Mouse (Mus musculus): ENCODE measurements around the gene Tspan14. TPM values are rescaled to one million over a fixed set of nuclear protein-coding genes. Genes with fewer than 3 reads are reported as not detected.

Tspan14 gene
- polyA plus RNA-seq, 1 experiment from 2014 or later, result 101 TPM

DNA sequence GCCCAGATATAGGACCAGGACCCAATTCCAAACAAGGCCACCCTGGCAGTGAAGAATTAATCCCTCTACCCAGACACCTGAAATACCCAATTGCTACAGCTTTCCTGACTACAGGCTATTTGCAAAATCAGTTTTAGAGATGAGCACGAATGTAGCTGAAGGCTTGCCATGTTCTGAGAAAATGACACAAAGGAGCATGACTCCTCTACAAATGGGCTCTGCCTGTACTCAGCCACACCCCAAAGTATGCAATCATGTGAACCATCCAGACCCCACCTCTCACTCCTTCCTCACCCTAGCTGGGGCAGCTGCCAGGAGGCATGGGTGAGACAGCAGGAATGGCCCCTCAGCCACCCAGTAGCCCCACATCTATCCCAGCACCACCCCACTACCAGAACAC lies 31.1 kb downstream of the Tspan14 start:
- DNase-seq (ENCODE audit: low spot score), result no peak
- Histone ChIP-seq H3K27me3 (replicated peaks; ENCODE audit: control insufficient read depth, insufficient read depth, low read length) (no peaks in the 10 kb centered on the region), H3K4me1 (ENCODE audit: control insufficient read depth, insufficient read depth, low read length) (peaks cover 16% of the 10 kb centered on the region), H3K36me3 (ENCODE audit: control insufficient read depth, insufficient read depth, low read length) (0 out of 2 replicates have a peak, but pooled peaks cover 3% of the 10 kb centered on the region), H3K4me3 (ENCODE audit: low read depth, low read length) (no peak overlapping the region), H3K27ac (ENCODE audit: low read depth, low read length) (no peak overlapping the region), H3K4me2 (ENCODE audit: low read length) (no peak overlapping the region), H3K9ac (ENCODE audit: low read length) (no peak overlapping the region), H3K9me3 (replicated peaks; ENCODE audit: control insufficient read depth, low read length) (no peaks in the 10 kb centered on the region)
- ATAC-seq, result no peak
- 89% methylated on average over 1 of the region's 1 CpGs for WGBS

DNA sequence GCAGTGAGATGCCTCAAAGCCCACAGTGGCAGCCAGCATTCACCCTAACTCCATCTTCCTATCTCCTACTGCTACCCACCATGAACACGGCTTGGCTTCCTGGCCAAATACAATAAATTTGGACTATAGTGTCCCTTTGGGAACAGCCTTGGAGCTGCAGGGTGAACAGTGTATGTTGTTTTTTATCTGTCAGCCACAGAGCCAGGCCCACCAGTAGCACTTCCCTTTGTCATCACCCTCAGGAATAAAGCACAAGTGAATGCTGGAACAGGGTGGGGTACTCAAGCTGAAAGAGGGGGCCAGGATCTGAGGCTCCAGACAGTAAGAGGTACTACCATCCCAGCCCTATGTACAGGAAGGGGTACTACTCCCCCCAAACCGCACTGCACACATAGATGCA lies 31.6 kb downstream of the Tspan14 start:
- H3K27me3 ChIP-seq (replicated peaks; ENCODE audit: control insufficient read depth, insufficient read depth, low read length), result no peaks in the 10 kb centered on the region
- no peak for DNase-seq (ENCODE audit: low spot score)
- H3K36me3 ChIP-seq (ENCODE audit: control insufficient read depth, insufficient read depth, low read length), result 0 out of 2 replicates have a peak, but pooled peaks cover 3% of the 10 kb centered on the region
- H3K4me3 ChIP-seq (ENCODE audit: low read depth, low read length), result no peak overlapping the region
- H3K9ac ChIP-seq (ENCODE audit: low read length), result no peak overlapping the region
- WGBS, result 86% methylated on average over 2 of the region's 2 CpGs
- no peak overlapping the region for H3K4me2 ChIP-seq (ENCODE audit: low read length)
- H3K9me3 ChIP-seq (replicated peaks; ENCODE audit: control insufficient read depth, low read length), result no peaks in the 10 kb centered on the region
- no peak overlapping the region for H3K27ac ChIP-seq (ENCODE audit: low read depth, low read length)
- peaks cover 18% of the 10 kb centered on the region for H3K4me1 ChIP-seq (ENCODE audit: control insufficient read depth, insufficient read depth, low read length)
- ATAC-seq, result no peak

DNA sequence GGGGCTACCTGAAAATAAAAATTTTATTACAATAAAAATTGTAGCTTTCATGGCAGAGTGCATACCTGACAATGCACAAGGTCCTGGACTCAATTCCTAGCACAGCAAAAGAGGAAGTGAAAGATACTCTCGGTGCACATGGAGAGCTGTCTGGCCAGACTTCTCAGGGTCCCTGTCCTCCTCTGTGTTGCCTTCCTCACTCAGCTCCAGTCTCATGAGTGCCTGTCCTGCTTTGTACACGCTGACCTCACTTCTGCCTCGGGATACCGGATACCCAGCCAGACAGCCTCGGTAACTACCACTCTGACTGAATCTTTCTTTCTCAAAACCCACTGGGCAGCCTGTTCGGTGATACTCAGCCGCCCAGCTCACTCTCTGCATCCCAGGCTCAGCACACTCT lies 33.3 kb downstream of the Tspan14 start:
- no peaks in the 10 kb centered on the region for H3K27me3 ChIP-seq (replicated peaks; ENCODE audit: control insufficient read depth, insufficient read depth, low read length)
- 88% methylated on average over 7 of the region's 7 CpGs for WGBS
- no peak for ATAC-seq
- no peak for DNase-seq (ENCODE audit: low spot score)
- H3K4me1 ChIP-seq (ENCODE audit: control insufficient read depth, insufficient read depth, low read length), result peaks cover 20% of the 10 kb centered on the region
- 0 out of 2 replicates have a peak, but pooled peaks cover 3% of the 10 kb centered on the region for H3K36me3 ChIP-seq (ENCODE audit: control insufficient read depth, insufficient read depth, low read length)
- no peak overlapping the region for H3K9ac ChIP-seq (ENCODE audit: low read length)
- no peak overlapping the region for H3K4me2 ChIP-seq (ENCODE audit: low read length)
- H3K4me3 ChIP-seq (ENCODE audit: low read depth, low read length), result no peak overlapping the region
- no peak overlapping the region for H3K27ac ChIP-seq (ENCODE audit: low read depth, low read length)
- no peaks in the 10 kb centered on the region for H3K9me3 ChIP-seq (replicated peaks; ENCODE audit: control insufficient read depth, low read length)

DNA sequence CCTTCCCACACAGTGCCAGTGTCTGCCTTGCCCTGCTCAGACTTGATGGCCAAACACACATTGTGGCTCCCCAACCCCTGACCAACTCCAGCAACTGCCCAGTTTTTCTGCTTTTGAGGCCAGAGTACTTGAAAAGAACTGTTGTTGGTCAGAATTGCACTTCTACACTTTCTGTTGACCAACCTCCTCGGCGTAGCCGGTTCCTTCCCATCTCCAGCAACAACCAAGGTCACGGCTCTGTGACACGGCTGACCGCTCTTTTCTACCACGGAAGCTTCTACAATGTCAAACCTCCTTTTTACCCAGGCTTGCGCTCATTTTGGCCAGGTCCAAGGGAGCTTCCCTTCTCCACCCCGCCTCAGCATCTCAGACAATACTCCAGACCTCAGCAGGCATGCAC lies 34.4 kb downstream of the Tspan14 start:
- H3K9ac ChIP-seq (ENCODE audit: low read length), result no peak overlapping the region
- 96% methylated on average over 9 of the region's 9 CpGs for WGBS
- peaks cover 20% of the 10 kb centered on the region for H3K4me1 ChIP-seq (ENCODE audit: control insufficient read depth, insufficient read depth, low read length)
- H3K4me2 ChIP-seq (ENCODE audit: low read length), result no peak overlapping the region
- DNase-seq (ENCODE audit: low spot score) (no peak), ATAC-seq (no peak)
- no peak overlapping the region for H3K4me3 ChIP-seq (ENCODE audit: low read depth, low read length)
- no peaks in the 10 kb centered on the region for H3K27me3 ChIP-seq (replicated peaks; ENCODE audit: control insufficient read depth, insufficient read depth, low read length)
- no peak overlapping the region for H3K27ac ChIP-seq (ENCODE audit: low read depth, low read length)
- 0 out of 2 replicates have a peak, but pooled peaks cover 3% of the 10 kb centered on the region for H3K36me3 ChIP-seq (ENCODE audit: control insufficient read depth, insufficient read depth, low read length)
- no peaks in the 10 kb centered on the region for H3K9me3 ChIP-seq (replicated peaks; ENCODE audit: control insufficient read depth, low read length)

DNA sequence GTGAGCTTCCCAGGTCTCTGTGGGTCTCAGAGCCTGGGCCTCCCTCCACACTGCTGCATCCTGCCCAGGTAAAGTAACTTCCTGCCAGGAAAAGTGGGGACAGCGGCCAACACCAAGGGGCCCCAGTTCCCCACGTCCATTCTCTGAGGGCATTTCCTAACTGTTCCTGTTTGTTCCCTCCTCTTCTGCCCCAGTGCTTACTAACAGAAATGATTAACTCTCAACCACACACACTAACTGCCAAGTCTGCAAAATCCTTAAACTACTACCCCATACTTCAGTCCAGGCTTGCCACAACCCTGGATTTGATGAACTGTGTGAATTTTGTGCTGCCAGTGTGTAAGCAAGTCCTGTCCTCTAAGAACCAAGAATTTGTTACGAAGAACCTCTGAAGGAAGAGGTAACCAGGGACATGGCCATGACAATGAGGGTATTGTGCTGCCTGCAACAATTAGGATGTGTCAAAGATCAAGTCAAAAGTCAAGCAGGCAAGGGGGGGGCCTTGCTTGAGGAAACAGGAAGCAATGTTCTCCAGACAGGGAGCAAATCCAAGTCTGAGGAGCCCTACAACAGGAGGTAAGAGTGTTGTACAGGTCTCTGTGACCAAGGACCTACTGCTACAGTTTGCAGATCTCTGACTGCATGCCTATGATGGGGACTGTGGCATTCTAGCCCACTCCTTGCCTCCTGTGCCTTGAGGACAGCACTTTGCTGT lies 35.3 kb downstream of the Tspan14 start:
- 42% methylated on average over 3 of the region's 3 CpGs for WGBS
- H3K4me2 ChIP-seq (ENCODE audit: low read length), result no peak overlapping the region
- H3K36me3 ChIP-seq (ENCODE audit: control insufficient read depth, insufficient read depth, low read length), result no peaks in the 10 kb centered on the region
- DNase-seq (ENCODE audit: low spot score), result no peak
- no peaks in the 10 kb centered on the region for H3K9me3 ChIP-seq (replicated peaks; ENCODE audit: control insufficient read depth, low read length)
- H3K4me3 ChIP-seq (ENCODE audit: low read depth, low read length), result no peak overlapping the region
- peaks cover 20% of the 10 kb centered on the region for H3K4me1 ChIP-seq (ENCODE audit: control insufficient read depth, insufficient read depth, low read length)
- H3K27me3 ChIP-seq (replicated peaks; ENCODE audit: control insufficient read depth, insufficient read depth, low read length), result no peaks in the 10 kb centered on the region
- no peak for ATAC-seq
- H3K27ac ChIP-seq (ENCODE audit: low read depth, low read length), result no peak overlapping the region
- H3K9ac ChIP-seq (ENCODE audit: low read length), result no peak overlapping the region

DNA sequence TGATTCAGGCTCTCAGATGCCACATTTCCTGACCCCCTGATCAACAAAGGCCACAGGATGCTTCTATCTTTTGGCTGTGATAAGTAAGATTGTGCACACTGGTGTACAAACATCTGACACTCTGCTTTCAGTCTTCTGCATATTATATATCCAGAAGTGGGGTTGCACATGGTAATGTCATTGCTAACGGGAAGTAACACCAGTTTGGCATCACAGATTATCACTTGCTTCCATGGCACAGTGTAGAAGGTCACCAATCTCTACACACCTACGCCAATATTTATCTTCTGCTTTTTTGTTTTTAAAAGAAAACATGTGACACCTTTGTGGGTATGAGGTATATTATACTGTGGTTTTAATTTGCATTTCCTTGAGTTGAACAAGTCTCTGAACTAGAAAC lies 36.7 kb downstream of the Tspan14 start:
- 95% methylated on average over 2 of the region's 2 CpGs for WGBS
- Histone ChIP-seq H3K36me3 (ENCODE audit: control insufficient read depth, insufficient read depth, low read length) (peaks cover 4% of the 10 kb centered on the region; the same call in 1 of the 2 replicates), H3K9me3 (replicated peaks; ENCODE audit: control insufficient read depth, low read length) (no peaks in the 10 kb centered on the region), H3K9ac (ENCODE audit: low read length) (no peak overlapping the region), H3K4me1 (ENCODE audit: control insufficient read depth, insufficient read depth, low read length) (peaks cover 20% of the 10 kb centered on the region), H3K4me2 (ENCODE audit: low read length) (no peak overlapping the region), H3K27ac (ENCODE audit: low read depth, low read length) (no peak overlapping the region), H3K4me3 (ENCODE audit: low read depth, low read length) (no peak overlapping the region), H3K27me3 (replicated peaks; ENCODE audit: control insufficient read depth, insufficient read depth, low read length) (no peaks in the 10 kb centered on the region)
- DNase-seq (ENCODE audit: low spot score) (no peak), ATAC-seq (no peak)

DNA sequence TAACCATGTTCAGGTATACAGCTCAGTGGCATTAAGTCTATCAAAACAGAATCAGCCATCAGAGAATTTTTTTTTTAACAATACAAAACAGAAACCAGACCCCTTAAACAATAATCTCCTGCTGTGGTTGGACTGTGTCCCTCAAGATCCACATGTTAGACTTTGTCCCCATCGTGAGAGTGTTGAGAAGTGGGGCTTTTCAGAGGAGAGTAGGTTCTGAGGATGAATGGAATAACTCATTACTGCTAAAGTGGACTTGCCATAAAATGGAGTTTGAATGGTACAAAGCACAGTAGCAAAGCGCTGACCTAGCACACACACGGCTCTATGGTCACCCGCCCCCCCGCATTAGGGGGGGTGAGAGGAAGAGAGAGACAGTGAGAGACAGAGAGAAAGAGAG lies 37.7 kb downstream of the Tspan14 start:
- ATAC-seq (no peak), DNase-seq (ENCODE audit: low spot score) (no peak)
- peaks cover 4% of the 10 kb centered on the region; the same call in 1 of the 2 replicates for H3K36me3 ChIP-seq (ENCODE audit: control insufficient read depth, insufficient read depth, low read length)
- WGBS, result 43% methylated on average over 5 of the region's 5 CpGs
- H3K4me2 ChIP-seq (ENCODE audit: low read length), result no peak overlapping the region
- no peaks in the 10 kb centered on the region for H3K9me3 ChIP-seq (replicated peaks; ENCODE audit: control insufficient read depth, low read length)
- no peaks in the 10 kb centered on the region for H3K27me3 ChIP-seq (replicated peaks; ENCODE audit: control insufficient read depth, insufficient read depth, low read length)
- no peak overlapping the region for H3K27ac ChIP-seq (ENCODE audit: low read depth, low read length)
- no peak overlapping the region for H3K9ac ChIP-seq (ENCODE audit: low read length)
- H3K4me3 ChIP-seq (ENCODE audit: low read depth, low read length), result no peak overlapping the region
- H3K4me1 ChIP-seq (ENCODE audit: control insufficient read depth, insufficient read depth, low read length), result peaks cover 20% of the 10 kb centered on the region

DNA sequence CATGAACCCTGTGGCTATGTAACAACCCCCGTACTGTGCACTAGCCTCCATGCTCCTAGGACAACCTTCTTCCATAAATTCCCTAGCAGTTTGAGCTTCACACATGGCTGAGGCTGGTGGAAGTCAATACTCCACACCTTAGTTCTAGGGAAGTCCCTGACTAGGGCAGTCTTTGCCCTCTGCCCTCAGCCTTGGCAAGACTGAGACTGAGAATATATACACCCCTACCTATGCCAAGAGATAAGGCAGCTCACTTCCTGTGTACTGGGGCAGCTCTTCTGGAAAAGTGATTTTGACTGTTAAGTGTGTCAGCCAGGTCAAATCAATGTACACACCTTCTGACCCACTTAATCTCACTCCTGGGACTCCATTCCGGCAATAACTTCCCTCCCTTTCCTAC lies 39.6 kb downstream of the Tspan14 start:
- Histone ChIP-seq H3K4me1 (ENCODE audit: control insufficient read depth, insufficient read depth, low read length) (peaks cover 19% of the 10 kb centered on the region), H3K27ac (ENCODE audit: low read depth, low read length) (no peak overlapping the region), H3K9me3 (replicated peaks; ENCODE audit: control insufficient read depth, low read length) (no peaks in the 10 kb centered on the region), H3K4me3 (ENCODE audit: low read depth, low read length) (no peak overlapping the region), H3K36me3 (ENCODE audit: control insufficient read depth, insufficient read depth, low read length) (peaks cover 4% of the 10 kb centered on the region; the same call in 1 of the 2 replicates), H3K9ac (ENCODE audit: low read length) (no peak overlapping the region), H3K27me3 (replicated peaks; ENCODE audit: control insufficient read depth, insufficient read depth, low read length) (no peaks in the 10 kb centered on the region), H3K4me2 (ENCODE audit: low read length) (no peak overlapping the region)
- no peak for ATAC-seq
- 94% methylated on average over 2 of the region's 2 CpGs for WGBS
- DNase-seq (ENCODE audit: low spot score), result no peak

DNA sequence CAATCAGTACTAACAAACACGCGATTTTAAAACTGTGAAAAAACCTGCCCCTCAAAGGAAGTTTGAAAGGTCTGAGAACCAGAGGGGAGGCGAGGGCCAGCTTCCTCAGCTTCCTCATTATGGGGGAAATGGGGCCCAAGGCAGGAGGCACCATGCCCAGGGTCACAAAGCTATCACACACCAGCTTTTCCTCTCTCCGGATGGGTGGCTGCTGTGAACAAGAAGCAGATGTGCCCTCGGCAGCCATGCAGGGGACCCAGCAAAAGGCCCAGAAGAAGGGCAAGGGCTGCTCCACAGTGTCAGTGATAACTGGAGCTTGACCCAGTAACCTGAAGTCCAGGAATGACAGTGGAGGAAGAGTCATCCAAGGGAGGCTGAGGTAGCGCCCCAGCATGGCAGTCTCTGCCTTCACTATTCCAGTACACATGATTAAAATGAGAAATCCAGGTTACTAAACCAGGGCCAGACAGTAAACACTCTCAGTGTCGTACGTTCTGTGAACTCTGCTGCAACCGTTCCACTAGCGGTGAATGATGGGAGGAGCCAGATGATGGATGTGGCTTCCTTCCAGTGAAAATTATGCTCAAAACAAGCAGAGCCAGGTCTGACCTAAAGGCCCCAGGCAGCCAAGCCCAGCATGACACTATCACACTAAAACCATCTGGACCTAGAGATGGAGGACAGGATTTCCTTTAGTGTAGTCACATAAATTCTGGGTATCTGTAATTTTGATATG lies 42.1 kb downstream of the Tspan14 start:
- Histone ChIP-seq H3K4me1 (ENCODE audit: control insufficient read depth, insufficient read depth, low read length) (0 out of 2 replicates have a peak, but pooled peaks cover 2% of the 10 kb centered on the region), H3K27me3 (replicated peaks; ENCODE audit: control insufficient read depth, insufficient read depth, low read length) (no peaks in the 10 kb centered on the region), H3K9me3 (replicated peaks; ENCODE audit: control insufficient read depth, low read length) (no peaks in the 10 kb centered on the region), H3K36me3 (ENCODE audit: control insufficient read depth, insufficient read depth, low read length) (peaks cover 4% of the 10 kb centered on the region; the same call in 1 of the 2 replicates), H3K27ac (ENCODE audit: low read depth, low read length) (no peak overlapping the region), H3K9ac (ENCODE audit: low read length) (no peak overlapping the region), H3K4me3 (ENCODE audit: low read depth, low read length) (no peak overlapping the region), H3K4me2 (ENCODE audit: low read length) (no peak overlapping the region)
- 79% methylated on average over 10 of the region's 10 CpGs for WGBS
- ATAC-seq (no peak), DNase-seq (ENCODE audit: low spot score) (no peak)
